Mouse (Mus musculus) G1E-ER4 (cell line): Measurements from ENCODE around the gene Rac3. TPM values are rescaled to one million over a fixed set of nuclear protein-coding genes. Genes with fewer than 3 reads are reported as not detected.

Experiments used
- GATA1 ChIP-seq: IDR thresholded peaks from one replicate; pipeline ENCODE4 v1.8.0; 2012; ENCODE audit warnings: low read length, inconsistent platforms
- polyA plus RNA-seq: library from polyadenylated mRNA; stranded (reverse); fragments of >175 nt; gene quantifications from 2 replicates; pipeline ENCODE4 v1.2.3, GENCODE M21; 2012

Gene Rac3
- polyA plus RNA-seq, 1 experiment = 1.6 TPM

DNA sequence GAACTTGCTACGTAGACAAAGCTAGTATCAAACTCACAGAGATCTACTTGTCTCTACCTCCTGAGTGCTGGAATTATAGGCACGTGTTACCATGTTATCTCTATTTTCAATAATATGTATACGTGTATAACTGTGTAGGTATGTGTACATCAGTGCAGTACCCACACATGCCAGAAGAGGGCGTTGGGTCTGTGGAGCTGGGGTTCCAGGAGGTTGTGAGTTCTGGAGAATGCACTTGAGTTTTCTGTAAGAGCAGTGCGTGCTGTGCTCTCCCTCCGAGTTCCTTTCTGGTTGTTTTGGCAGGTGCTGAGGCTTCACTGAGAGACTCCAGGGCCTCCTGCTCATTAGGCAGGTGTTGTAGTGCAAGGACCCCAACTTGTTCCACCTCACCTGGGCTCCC, 24.7 kb upstream of the Rac3 start:
- TF ChIP-seq GATA1 = no peak

DNA sequence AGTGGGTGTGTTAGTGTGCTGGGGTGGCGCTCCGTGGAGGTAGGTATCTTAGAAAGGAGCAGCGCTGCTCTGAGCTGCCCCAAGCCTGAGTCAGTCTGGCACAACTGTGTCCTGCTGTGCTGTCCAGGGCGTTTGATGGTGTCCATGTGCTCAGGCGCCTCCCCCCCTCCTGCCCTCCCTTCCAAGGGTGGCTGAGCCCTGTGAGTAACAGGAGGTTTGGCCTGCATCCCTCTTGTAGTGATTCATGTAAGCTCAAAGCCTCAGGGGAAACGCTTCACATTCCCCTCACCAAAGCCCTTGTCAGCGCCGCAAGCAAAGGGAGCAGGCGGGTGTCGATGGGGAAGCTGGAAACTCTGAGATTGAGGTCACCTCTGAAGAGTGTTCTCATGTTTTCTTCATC, 23.5 kb upstream of the Rac3 start:
- TF ChIP-seq GATA1 = no peak

DNA sequence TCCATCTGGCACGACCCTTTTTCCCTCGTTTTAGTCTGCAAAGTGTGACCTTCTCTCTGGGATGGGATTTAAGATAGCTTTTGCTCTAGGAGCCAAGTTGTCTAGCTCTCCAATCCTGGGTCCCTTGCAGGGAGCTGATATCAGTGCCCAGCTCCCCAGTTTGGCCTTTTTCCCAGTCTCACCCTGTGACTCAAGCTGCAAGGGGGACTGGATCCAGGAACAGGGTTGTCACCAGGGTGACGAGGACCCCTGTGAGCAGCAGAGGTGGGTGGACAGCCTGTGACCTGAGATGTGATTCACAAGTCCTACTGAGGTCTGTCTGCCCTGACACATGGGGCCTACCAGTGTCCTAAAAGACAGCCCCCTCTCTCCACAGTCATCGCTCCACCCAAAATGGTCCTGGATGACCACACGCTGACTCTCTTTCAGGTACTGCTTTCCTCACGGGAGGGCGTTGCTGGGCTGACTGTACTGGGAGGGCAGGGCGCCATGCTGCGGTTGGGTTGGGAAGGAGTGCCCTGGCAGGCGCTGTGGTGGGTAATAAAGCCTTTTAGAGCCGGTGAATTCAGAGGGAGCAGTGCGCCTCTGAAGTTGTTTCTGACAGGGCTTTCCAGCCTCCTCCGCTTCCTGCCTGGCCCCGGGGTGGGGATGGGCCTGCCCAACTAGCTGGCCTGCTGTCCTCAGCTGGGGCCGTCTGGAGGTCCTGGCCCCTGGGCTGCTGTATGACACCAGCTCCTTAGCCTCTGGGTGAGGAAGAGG, 17.4 kb upstream of the Rac3 start:
- TF ChIP-seq GATA1 = no peak

DNA sequence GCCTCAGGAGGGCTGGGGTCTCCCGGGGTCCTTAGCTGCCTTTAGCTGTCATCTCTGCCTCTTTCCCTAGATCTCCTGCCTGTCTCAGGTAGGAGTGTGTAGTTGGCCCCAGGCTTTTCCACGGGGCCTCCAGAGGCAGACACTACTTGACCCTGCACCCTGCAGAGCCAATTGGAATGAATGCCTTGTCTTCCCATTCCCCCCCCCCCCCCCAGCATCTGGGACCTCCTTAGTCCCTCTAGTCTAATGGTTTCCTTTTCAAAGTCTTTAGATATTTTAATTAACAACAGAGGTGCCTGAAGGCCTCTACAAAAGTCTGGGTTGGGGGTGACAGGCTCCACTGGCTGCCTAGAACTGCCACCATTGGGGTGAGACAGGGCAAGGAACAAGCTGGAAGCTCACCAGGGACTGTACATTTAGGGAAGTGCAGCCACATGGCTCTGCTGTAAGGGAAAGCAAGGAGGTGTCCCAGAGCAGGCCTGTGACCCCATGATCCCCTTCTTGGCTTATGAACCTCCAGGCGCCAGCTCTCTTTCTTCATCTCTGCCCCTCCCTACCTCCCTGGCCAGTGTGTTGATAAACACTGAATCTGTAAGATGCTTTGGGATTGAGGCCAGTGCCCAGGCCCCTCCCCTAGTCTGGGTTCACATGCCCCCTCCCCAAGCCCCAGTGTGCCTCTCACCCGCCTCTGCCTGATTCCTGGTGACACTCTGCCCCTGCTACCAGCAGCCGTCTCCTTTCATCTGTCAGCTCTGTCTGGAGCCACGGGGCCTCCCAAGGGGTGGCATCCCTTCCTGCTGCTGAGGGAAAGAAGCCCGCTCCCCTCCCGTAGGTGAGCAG, 16.6 kb upstream of the Rac3 start:
- TF ChIP-seq GATA1 = no peak

DNA sequence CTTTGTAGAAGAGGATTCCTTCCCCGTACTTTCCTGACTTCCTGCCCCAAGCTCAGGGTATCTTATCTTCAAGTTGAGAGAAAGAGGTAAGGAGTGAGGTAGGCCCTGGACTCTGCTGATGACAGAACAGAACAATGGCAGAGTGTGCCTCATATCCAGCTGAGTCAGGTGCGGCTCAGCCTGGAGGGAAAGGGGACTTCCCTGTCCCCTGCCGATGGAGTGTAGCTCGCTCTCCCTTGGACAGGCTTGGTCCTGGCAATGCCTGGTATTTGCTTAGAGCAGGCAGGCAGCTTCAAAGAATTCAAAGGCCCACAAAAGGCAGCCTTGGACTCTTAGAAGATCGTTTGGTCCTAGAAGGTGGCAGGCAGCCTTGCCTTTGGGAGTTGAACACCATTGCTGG, 15.2 kb upstream of the Rac3 start:
- TF ChIP-seq GATA1 = no peak

DNA sequence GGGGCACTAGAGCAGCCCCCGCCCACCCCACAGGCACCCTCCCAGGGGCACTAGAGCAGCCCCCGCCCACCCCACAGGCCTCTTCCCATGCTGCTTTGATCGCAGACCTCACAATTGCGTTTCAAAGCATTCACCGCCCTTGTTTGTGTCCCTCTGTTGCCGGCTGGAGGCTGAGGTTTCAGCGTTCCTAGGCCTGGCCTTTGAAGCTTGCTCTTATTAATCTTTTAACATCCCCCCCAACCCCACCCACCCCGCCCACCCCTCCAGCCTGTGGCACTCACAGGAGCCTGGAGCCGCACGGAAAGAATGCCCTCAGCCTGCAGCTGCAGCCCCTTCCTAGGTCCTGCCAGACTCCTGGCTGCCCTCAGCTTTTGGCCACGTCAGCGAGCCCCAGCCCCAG, 14.0 kb upstream of the Rac3 start:
- no peak for TF ChIP-seq GATA1

DNA sequence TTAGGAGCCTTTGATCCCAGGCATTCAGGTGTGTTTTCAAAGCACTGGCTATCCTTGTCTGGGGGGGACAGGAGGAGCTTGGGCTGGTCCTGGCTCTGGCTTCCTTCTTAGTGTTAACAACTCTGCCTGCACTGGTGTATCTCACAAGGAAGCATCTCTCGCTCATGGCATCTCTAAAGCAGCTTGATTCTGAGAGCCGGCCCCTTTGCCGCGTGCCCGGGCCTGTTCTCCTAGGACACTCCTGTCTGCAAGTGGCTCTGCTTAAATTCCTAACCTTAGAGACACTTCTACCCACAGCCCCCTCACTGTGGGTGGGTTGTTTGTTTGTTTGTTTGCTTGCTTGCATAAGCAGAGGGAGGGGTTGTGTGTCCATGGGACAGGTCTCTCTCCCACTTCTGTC, 13.3 kb upstream of the Rac3 start:
- TF ChIP-seq GATA1 = no peak

DNA sequence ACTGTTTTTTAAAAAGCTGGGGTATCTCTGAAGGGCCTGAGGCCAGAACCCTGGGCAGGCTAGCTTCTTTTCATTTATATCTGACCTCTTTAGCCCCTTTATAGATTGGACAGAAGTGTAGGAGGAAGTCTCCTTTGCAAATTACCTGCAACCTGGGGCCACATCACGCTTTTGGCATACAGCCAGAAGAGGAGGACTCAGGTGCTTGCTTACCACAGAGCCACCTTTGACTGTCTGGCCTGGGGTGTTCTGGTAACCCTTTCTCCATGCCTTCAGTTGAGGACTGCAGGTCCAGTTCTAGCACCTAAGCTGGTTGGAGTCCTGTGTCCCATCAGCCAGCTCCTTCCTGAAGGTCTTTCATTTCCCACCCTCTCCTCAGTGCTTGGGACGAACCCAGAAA, 11.7 kb upstream of the Rac3 start:
- TF ChIP-seq GATA1 = no peak

DNA sequence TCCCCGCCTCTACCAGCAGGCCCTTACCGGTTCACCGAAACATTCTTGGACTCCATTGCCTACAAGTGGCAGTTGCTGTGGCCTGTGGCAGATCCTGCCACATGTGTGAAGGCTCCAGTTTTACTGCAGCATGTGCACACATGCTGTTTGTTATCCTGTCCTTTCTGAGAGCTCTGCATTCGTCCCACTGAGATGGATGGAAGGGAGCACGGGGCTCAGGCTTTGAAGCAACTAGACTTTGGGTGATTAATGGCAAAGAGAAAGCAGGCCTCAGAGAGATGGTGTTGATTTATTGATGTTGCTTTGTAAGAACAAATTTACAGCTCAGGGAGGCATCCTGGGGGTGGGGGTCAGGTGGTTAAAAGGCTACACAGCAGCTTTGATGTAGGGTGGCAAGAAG, 10.6 kb upstream of the Rac3 start:
- no peak for TF ChIP-seq GATA1

DNA sequence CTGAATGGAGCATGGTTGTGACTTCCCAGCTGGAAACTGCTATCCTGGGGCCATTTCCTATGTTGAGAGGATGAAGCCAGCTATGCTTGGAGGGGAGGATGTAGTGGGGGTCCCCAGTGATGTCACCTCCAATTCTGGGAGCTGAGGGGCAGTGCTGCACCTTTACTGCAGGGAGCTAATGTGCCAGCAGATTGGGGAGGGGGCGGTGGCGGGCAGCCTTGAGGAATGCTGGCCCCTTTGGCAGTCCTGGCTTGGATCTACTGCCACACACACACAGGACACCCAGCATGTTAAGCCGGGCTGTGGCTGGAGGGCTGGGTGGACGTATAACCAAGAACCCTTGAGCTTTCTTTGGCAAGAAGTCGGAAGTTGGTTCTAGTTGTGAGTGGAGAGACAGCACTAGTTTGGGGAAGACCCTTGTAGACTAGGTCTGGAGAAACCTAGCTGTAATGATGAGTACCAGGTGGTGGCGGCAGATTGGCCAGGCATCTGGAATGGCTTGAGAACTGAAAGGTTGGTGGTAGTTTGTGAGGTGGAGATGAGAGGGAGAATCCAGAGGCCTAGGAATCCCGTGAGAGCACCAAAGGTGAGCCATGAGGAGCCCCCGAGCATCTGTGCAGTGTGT, 9.2 kb upstream of the Rac3 start:
- no peak for TF ChIP-seq GATA1

DNA sequence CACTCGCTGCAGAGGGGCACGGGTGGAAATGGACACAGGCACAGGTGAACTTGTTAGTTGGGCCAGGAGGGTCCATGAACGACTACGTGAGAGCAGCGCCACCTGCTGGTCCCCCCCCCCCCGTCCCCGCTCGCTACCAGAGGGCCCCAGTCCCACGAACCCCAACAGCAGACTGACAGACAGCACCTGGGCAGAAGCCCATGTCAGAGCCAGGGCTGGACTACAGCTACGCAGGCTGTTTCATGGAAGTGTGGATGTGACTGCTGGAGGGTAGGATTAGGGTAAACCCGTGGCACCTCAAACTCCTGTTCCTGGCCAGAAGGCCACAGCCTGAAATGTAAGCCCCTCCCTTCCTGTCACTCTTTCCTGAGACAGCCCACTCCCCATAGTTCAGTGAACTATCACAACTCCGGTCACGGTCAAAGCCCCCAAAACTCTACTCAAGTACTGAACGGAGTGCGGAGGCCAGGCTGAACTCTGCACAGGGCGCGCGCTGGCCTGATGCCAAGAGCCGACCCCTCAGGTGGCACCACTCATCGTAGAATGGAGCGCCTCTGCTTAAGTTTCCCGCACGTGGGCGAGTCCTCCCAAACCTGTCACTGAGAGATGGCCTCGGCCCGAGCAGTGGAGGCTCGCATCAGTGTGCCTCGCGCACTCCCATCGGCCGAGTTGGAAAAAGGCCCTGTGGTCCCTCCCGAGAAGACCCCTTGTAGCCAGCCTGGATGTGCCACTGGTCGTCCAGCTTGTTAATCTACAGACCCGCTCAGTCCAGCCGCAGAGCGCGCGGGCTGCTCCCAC, 8.3 kb upstream of the Rac3 start:
- TF ChIP-seq GATA1 = no peak

DNA sequence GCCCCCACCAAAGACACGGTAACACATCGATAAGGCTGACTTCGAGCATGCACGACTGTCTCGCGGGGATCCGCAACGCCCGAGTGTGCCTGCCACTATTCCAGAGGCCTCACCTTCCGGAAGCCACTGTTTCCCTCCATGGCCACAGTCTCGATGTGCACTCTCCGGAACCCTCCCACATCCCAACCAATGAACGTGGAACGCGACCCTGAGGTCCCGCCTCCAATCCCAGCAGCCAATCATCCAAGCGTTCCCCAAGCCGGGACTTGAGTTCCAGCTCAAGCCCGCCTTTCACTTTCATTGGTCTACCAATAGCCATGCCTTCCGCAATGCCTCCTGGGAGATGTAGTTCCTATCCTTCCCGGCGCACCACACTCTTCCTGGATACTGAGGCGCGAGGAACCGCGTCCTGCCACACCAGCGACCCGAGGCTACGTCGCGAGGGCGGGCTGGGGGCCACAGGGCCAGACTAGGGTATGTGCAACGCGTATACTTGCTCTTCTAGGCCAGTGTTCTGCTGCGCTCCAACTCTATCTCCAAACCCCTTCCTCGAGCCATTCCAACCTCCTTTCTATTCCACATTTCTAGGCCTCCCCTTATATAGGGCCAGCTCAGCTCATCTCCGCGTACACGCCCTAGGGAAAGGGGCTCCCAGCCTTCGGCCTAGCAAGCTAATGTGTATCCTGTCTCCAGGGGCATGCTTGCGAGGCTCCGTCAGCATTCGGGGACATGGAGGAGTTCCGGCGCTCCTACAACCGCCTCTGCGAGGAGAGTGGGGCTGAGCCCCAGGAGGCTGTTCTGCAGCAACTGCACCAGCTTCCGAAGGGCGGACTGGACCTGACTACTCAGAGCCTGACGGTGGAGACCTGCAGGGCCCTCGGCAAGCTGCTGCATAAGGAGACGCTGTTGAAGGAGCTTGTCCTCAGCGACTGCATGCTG, 7.4 kb upstream of the Rac3 start, which contains the start of the genes Cenpx and Lrrc45:
Gene Cenpx (minus strand): TSS at position 159 of the 939 bp plus-strand sequence.
Gene Lrrc45 (plus strand): TSS at position 346 of the 939 bp plus-strand sequence.
- no peak for TF ChIP-seq GATA1

DNA sequence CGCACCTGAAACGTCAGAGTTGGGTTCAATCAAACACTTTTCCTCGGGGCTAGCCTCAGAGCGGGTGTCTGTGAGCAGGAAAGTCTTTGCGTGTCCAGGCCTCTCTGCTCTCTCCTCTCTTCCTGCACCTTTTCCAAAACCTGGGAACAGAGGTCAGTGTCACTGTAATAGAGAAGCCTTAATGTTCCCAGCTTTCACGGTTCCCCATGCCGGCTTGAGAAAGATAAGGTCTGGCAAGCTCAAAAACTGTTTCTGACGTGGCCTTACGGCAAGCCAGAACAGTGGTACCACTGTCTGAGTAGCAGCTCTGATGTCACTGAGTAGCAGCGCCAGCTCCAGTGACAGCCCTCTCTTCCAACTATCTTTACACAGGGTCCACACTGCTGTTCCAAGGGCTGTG, 6.7 kb upstream of the Rac3 start:
- TF ChIP-seq GATA1 = no peak

DNA sequence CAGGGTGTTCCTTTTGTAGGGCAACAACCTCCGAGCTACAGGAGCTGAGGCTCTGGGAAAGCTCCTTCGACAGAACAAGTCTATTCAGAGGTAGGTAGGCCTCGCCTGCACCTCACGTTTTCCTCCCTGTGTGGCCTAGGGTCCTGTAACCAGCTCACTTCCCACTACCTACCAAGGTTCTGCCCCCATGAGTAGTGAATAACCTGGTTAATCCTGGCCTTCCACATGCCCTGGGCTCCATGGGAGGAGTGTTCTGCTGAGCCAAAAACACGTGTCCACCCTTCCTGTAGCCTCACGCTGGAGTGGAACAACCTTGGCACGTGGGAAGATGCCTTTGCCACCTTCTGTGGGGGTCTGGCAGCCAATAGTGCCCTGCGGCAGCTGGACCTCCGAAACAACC, 6.1 kb upstream of the Rac3 start:
- no peak for TF ChIP-seq GATA1

DNA sequence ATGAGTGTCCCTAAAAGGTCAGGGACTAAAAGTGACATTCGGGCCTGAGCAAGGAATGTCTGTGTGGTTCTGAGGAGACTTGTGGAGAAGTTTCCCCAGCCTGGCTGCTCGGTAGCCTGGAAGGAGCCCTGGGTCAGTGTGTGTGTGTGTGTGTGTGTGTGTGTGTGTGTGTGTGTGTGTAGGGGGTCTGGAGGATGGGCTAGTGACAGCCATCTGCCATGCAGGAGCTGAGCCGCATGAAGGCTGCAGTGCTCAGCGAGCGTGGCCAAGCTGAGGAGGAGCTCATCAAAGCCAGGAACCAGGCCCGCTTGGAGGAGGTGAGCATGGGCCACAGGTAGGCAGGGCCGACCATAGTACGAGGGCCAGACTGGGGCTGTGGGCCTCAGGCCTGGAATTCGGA, 2.0 kb upstream of the Rac3 start:
- no peak for TF ChIP-seq GATA1
